Mouse (Mus musculus) adrenal gland, postnatal 4 days (tissue): ENCODE data around the gene Tnfrsf13b. TPM values are rescaled to one million over a fixed set of nuclear protein-coding genes. Genes with fewer than 3 reads are reported as not detected.
"Not testable (repeated sequence)": the region's sequence is repeated elsewhere in the genome, so short reads cannot be mapped to it uniquely, and the experiment has no call there.

Source experiments
- DNase-seq, 2 experiments: peaks; one replicate each; pipeline ENCODE4 v3.0.0; 2021 to 2022; ENCODE audit warnings: low spot score in 2 of 2, mixed read lengths in 2 of 2
- total RNA-seq, 2 experiments: library from RNA; stranded (reverse); gene quantifications; 2 replicates each; pipeline ENCODE4 v1.2.3; 2021

Tnfrsf13b gene
- total RNA-seq, 2 experiments from 2014 or later, result 0.67 to 1.4 TPM

- DNase-seq, result no peak
Measured at GRCm38 (mm10) chr11:61164881-61165280, 38.3 kb downstream of the Tnfrsf13b start.

GRCm38 (mm10) chr11:61170184-61170583, 43.6 kb downstream of the Tnfrsf13b start:
- no peak for DNase-seq

DNA sequence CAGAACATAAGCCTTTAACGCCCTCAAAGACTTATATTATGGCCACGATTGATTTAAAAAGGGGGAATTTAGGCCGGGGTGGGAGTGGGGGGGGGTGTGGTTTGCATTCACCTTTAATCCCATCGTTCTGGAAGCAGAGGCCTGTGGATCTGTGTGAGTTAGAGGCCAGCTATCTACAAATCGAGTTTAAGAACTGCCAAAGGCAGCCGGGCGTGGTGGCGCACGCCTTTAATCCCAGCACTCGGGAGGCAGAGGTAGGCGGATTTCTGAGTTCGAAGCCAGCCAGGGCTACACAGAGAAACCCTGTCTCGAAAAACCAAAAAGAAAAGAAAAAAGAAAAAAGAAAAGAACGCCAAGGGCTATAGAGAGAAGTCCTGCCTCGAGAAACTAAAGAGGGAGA, 46.9 kb downstream of the Tnfrsf13b start:
- not testable (repeated sequence) for DNase-seq

DNA sequence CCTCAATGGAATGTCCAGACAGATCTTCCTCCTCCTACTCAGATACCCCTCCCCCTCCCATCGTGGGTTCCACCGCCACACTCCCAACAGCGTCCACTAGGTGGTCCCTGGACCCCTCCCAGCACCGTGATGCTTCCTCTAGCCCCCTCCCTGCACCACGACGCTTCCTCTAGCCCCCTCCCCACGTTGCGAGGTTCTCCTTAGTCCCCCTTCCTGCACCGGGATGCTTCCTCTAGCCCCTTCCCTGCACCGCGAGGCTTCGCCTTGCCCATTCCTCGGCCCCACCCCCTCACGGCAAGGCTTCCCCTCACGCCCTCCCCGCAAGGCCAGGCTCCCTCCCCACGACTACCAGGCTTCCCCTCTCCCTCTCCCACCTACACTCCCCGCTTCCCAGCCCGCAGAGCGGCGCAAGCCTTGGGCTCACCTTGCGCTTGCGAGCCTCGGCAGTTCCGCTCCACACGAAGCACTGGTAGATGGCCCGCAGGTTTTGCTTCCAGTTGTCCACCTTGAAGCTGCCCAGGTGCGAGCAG, 47.8 kb downstream of the Tnfrsf13b start:
- peak; percentile 14 to 53 for DNase-seq

DNA sequence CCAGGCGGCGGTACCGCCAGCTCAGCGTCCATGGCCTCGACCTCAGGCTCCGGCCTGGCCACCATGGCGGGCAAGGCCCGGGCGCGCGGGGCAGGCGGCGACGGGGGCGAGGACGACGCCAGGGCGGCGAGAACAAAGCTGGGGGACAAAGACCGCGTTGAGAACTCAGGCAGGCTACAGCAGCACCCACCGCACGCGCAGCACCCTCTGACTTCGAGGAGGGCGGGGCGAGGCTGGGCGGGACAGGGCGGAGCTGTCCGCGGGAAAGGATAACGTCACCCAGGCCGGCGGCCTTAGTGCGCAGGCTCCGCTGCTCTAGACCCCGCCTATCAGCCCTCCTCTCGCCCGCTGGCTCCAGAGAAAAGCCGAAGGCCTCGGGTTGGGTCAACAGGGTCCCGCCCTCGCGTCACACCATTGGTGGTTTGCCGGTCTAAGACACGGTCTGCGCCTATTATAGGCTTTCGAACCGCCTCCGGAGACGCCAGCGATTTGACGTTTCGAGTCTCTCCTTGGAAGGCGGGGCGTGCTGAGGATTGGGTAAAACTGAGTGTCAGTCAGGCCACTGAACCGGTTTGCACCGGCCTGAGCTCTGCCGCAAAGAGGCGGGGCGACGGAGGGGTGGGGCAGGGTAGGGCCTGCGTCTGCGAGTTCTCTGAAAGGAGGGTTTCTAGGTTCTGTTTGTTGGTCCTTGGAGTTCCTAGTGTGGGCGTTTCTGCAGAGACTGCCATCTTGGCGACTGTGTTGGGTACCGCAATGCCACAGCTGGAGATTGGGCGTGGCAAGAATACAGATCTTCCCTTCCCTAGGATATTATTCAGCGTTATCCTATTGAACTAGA, 48.5 kb downstream of the Tnfrsf13b start, which contains the start of gene Usp22:
Gene Usp22, minus strand, starts transcription at position 235 of the 838 bp plus-strand sequence.
- peak; percentile 96 to 99 for DNase-seq

DNA sequence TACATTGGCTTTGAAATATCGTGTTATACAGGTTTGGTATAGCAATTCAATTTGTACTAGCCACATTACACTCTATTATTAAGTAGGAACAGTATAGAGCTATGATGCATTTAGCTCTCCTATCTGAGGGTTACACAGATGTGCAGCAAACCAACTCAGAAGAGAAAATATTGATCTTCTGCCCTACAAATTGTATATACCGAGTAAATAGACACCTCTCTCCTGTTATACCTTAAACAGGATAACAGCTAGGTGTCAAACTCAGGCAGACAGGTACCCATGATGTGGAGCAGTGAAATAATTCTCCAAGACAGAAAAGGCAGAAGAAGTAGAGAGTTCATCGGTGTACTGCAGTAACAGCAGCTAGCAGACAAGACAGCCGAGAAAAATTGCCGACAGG, 49.2 kb downstream of the Tnfrsf13b start:
- no peak for DNase-seq

DNA sequence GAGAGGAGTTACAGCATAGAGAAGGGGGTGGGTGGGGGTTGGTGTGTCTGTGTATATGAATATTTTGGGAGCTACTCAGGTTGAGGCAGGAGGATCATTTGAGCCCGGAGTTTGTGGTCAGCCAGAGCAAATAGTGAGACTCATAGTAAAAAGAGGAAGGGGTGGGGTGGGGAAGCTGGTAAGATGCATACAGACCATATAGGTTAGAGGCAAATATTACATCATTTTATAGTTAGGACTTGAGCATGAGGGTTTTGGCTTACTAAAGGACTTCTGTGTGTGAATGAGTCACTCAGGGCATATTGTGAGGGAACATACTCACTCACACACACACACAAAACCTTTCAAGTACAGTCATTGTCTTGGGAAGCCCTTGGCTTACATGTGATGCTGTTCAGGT, 49.8 kb downstream of the Tnfrsf13b start:
- DNase-seq, result no peak

DNA sequence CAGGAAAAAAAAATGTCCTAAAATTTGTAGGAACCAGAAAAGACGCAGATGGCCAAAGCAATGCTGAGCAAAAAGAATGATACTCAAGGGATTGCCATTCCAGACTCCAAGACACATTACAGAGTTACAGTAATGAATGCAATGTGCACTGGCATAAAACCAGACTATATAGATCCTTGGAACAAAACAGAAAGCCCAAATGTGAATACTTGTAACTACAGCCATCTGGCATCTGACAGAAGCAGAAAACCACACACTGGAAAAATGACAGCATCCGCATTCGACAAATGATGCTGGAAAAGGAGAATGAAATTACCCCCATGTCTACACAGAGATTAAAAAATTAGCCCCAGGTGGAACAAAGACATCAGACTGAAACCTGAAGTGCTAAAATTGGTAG, 53.8 kb downstream of the Tnfrsf13b start:
- no peak for DNase-seq

- no peak for DNase-seq
Measured at GRCm38 (mm10) chr11:61181624-61182023, 55.1 kb downstream of the Tnfrsf13b start.

- DNase-seq, result no peak
Measured at GRCm38 (mm10) chr11:61183820-61184219, 57.3 kb downstream of the Tnfrsf13b start.

- DNase-seq, result no peak
Measured at GRCm38 (mm10) chr11:61190776-61191175, 64.2 kb downstream of the Tnfrsf13b start.

GRCm38 (mm10) chr11:61192123-61192522, 65.6 kb downstream of the Tnfrsf13b start:
- DNase-seq, result not testable (repeated sequence)

DNA sequence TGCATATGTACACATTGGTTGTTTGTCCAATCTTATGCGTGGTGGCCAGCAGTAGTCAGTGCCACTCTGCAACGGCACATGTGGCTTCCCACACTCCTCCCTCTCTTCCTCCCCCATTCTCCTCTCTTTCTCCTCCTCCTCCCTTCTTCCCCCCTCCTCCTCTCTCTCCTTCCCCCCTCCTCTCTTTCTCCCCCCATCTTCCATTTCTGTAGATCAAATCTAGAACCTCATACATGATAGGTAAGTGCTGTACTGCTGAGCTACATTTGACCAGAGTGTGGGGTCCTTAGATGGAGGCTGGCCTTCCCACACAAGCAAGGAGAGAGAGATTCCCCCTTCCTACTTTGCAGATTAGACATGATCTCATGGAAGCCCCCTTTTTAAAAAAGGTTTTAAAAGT, 66.2 kb downstream of the Tnfrsf13b start:
- no peak for DNase-seq

- peak; percentile 52 to 72 for DNase-seq
Measured at GRCm38 (mm10) chr11:61193392-61193791, 66.8 kb downstream of the Tnfrsf13b start.

- no peak for DNase-seq
Measured at GRCm38 (mm10) chr11:61196616-61197353, 70.2 kb downstream of the Tnfrsf13b start.

DNA sequence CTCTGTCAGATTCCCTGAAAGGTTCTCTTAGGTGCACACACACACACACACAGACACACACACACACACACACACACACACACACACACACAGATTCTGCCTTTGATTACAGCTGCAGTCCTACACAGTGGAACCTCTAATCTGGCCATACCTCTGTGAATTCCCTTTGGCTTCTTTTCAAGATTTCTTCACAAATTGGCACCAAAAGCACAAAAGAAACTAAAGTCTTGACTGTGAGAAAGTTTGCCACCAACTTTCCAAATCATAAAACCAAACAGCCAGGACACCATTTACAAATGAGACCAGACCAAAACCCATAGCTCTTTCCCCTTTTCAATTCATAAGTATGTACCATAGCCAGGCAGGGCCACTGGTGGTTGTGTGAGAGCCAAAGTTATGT, 71.4 kb downstream of the Tnfrsf13b start:
- no peak for DNase-seq

Other genes starting within 250 kb of the Tnfrsf13b start
- gene Tmem11, start 247.5 kb upstream of the Tnfrsf13b start, total RNA-seq, result 10 to 100 TPM; 41.5 to 42.7 TPM
- gene Natd1, start 212.0 kb upstream of the Tnfrsf13b start, total RNA-seq, result 10 to 100 TPM; 30.8 TPM
- gene Map2k3, start 194.7 kb upstream of the Tnfrsf13b start, total RNA-seq, result 10 to 100 TPM; 92.4 to 93.9 TPM
- 1 to 10 TPM; 3.5 to 3.6 TPM for gene Kcnj12, start 104.2 kb upstream of the Tnfrsf13b start, total RNA-seq
- 100 to 1,000 TPM; 107 to 109 TPM for gene Usp22, start 48.3 kb downstream of the Tnfrsf13b start, total RNA-seq
- gene Aldh3a1, start 80.8 kb downstream of the Tnfrsf13b start, total RNA-seq, result not detected
- gene Aldh3a2, start 140.7 kb downstream of the Tnfrsf13b start, total RNA-seq, result 10 to 100 TPM; 63.7 to 70.6 TPM
- under 1 TPM in 1 of 2 experiments, not detected in 1; 0.11 TPM for gene Slc47a2, start 216.1 kb downstream of the Tnfrsf13b start, total RNA-seq